Mouse (Mus musculus) gastrocnemius, adult 2 months (tissue): ENCODE measurements at regions not wholly inside any gene's neighbourhood (a gene's known extent, or its start where the extent isn't known, plus 50 kb on each side); places are given as distances from the start of the nearest gene placed in this dataset.

Experiments used
- DNase-seq: peaks from one replicate; pipeline ENCODE4 v3.0.0; 2022
- H3K27ac ChIP-seq: fragments of 200-600 bp; 2 replicates; pipeline ENCODE4 v1.8.1; 2022; ENCODE audit warnings: mild to moderate bottlenecking
- H3K4me3 ChIP-seq: fragments of 200-600 bp; 2 replicates; pipeline ENCODE4 v1.8.1; 2022; ENCODE audit warnings: mild to moderate bottlenecking, moderate library complexity
- CTCF ChIP-seq: fragments of 200-600 bp; IDR thresholded peaks from 2 replicates; pipeline ENCODE4 v1.8.1; 2022; ENCODE audit warnings: antibody characterized with exemption, mild to moderate bottlenecking, moderate library complexity
- intact Hi-C: fragments of 180-260 bp; cut with DNase I; formaldehyde crosslinking; loops from one replicate; pipeline ENCODE4 v1.15.1; 2025

DNA sequence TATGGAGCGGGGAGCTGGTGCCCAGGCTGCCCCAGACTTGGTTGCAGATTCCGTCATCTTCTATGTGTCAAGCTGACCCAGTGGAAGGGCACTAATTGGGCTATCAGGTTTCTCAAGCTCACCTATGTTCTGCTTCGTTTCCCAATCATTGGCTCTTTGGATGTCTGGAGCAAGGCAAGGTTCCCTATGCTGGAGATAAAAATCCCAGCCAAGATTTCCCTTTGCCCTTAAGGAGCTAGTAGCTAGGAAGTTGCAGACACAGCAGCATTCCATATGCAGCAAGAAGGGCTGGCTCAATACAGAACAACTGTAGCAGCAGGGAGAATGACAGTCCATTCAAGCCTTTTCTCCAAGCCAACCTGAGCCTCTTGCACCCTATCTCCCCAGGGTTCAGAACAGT, 159.2 kb upstream of the Zfp706 start:
- intact Hi-C loops = no loop called here
- TF ChIP-seq CTCF = no peak
- H3K27ac ChIP-seq = no peak overlapping the region
- DNase-seq = no peak
- no peak overlapping the region for H3K4me3 ChIP-seq

DNA sequence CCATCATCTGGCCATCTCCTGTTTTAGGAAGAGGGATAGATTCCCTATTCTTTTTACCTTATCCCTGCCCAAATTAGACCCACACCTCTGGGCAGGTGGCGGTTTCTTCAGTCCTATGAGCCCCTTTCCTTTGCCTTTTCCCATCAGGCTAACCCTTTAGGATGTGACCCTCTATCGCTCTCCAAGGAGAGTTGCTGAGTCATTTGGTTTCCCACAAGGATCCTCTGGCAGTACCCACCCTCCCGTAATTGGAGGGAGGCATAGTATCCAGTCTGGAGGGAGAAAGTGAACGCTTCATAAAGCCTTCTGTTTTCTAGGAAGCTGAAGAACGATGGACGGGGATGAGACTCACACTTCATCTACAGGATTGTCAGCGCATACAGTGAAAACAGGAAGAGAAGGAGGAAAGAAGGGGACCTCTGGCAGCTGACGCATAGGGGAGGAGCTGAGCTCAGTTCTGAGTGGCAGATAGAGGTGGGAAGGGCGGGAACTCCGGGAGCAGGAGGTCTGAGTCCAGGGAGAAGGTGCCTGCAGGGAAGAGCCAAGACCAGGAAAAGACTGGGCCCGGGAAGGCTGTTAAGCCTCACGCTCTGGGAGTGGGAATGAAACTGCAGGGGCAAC, 158.4 kb upstream of the Zfp706 start:
- H3K4me3 ChIP-seq = peak overlapping the region; percentile 39
- H3K27ac ChIP-seq = no peak overlapping the region
- DNase-seq = no peak
- intact Hi-C loops = no loop called here
- TF ChIP-seq CTCF = no peak

DNA sequence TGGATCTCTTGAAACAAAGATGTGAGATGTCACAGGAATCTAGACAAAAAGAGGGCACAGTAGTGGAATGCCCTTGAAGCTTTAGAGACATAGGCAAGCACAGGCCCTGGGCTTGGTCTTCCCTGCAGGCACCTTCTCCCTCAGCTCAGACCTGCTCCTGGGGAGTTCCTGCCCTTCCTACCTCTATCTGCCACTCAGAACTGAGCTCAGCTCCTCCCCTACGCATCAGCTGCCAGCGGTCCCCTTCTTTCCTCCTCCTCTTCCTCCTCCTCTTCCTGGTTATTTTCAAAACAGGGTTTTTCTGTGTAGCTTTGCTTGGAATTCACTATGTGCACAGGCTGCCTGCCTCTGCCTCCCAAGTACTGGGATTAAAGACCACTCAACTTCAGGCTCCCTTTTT, 157.6 kb upstream of the Zfp706 start:
- intact Hi-C loops = no loop called here
- DNase-seq = no peak
- TF ChIP-seq CTCF = no peak
- Histone ChIP-seq H3K4me3 (no peak overlapping the region), H3K27ac (no peak overlapping the region)

DNA sequence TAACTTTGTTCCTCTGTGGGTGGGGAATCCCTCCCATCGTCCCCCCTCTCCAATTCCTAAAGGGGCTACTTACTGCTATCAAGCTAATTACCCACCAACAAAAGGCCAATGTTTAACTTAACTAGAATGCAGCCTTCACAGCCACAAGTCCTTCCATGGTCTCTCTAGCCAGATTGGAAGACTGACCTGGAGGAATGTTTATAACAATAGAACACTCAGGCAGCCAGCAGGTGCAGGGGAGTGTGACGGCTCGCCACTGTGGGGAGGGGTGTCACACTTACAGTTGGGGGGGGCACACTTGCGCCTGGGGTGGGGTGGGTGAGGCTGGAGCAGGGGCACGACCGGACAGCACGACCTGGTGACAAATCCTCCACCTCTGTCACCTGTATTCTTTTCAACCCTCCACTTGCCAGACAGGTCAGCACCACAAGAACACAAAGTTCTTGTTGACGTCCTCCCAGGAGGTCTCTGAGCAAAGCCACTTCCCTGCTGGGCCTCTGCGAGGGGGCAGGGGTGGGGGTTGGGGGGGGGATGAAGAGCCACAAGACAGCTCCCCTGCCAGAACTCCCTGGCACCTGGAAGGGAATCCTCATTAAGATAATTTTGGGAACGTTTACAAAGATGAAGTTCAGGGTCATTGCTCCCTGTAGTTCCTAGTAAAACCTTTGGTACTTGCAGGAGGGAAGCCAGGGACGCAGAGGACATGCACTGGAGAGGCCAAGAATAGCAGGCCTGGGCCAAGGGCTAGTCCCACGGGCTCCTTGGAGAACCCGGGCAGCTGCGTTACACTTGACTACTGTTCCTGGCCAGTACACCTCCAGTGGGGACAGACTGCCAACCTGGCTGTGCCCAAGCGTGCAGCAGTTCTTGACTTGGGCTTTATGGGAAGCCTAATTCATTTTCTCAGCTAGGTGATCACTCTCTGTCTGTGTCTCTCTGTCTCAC, 156.9 kb upstream of the Zfp706 start:
- H3K27ac ChIP-seq = no peak overlapping the region
- TF ChIP-seq CTCF = no peak
- no peak overlapping the region for H3K4me3 ChIP-seq
- DNase-seq = peak; percentile 36
- intact Hi-C loops = no loop called here

DNA sequence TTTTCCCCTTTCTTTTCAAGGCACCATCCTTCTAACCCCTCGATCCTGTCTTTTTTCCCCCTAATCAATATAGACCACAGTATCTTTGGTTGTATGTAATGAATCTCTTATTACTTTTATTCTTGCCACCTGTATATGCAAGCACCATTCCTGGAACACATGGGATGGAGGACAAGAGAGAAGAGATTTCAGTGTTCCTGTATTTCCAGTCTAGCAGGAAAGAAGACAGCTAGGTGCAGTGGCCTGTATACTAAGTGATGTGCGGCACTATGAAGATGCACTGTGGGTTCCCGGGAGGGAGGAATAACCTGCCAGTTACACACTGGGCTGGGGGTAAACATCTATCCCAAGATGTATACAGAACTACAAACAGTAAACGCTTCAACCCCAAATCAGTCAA, 152.4 kb upstream of the Zfp706 start:
- no peak for DNase-seq
- TF ChIP-seq CTCF = no peak
- intact Hi-C loops = no loop called here
- Histone ChIP-seq H3K27ac (no peak overlapping the region), H3K4me3 (no peak overlapping the region)

DNA sequence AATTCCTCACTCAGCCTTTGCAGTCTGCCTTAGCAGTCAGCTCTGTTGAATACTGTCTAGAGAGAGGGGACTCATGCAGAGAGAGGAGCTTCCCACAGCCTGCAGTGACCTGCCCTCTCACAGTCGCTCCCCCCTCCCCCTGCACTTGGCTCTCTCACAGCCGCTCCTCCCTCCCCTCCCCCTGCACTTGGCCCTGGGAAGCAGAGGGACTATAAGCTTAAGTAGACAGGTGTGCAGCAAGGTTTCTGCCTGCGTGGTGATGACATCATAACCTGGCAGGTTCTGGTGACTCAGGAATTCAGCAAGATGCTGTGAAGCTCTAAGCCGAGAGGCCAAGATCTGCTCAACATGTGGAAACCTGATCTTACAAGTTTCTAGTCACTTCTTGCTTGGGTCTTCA, 151.8 kb upstream of the Zfp706 start:
- intact Hi-C loops = no loop called here
- peak; percentile 22 for DNase-seq
- H3K27ac ChIP-seq = no peak overlapping the region
- TF ChIP-seq CTCF = no peak
- H3K4me3 ChIP-seq = no peak overlapping the region

DNA sequence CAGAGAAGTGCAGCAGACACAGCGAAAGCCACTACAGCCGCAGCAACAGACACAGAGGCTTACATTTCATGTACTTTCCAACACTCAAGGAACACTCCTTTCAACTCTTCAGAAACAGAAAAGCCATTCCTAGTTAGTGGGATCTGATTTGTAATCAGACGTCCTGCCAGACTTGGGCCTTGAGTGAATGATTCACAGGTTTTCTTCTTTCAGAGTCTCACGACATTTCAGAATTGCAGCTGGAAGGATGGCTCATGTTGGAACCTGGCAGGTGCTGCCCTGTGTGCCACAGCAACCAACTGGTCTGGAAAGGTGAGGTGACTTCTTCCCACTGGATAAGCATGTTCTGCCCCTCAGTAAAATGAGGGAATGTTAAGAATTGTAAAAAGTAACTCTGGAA, 149.8 kb upstream of the Zfp706 start:
- DNase-seq = no peak
- intact Hi-C loops = no loop called here
- Histone ChIP-seq H3K27ac (no peak overlapping the region), H3K4me3 (no peak overlapping the region)
- TF ChIP-seq CTCF = no peak

DNA sequence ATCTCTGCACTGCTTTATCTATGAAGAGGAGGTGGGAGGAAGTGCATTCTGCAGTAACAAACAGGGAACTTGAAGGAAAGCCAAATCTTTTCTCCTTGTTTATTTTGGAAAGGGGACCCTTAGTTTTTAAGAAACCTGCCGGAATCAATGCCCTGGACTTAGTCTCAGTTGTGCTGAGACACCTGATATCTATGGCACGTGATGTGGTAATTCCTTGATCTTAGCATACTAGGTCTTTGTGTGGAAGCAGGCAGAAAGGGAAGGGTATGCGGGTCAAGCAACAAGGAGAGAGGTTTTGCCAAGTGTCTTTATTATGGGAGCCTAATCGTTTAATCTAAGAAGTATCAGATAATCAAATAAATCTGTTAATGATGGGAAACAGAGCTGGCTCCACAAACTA, 147.4 kb upstream of the Zfp706 start:
- H3K4me3 ChIP-seq = no peak overlapping the region
- no peak overlapping the region for H3K27ac ChIP-seq
- intact Hi-C loops = no loop called here
- no peak for TF ChIP-seq CTCF
- no peak for DNase-seq

DNA sequence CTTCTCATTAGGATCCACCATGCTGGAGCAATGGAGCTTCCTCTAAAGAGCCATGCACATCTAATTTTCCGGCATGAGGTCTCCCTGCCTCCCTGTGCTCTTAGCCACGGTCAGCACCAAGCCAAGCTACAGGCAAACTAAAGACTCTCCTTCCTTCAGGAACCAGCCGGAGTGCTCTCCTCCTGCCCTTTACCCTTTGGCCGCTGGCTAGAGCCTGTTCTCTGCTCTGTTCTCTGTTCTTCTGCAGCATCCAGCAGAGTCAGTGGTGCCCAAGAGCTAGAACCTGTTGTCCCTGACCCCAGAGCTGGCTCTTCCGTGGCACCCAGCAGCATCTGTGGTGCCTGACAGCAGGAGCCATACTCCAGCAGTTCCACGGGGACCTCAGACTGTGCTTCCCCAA, 145.6 kb upstream of the Zfp706 start:
- no peak for TF ChIP-seq CTCF
- DNase-seq = no peak
- intact Hi-C loops = no loop called here
- no peak overlapping the region for H3K4me3 ChIP-seq
- no peak overlapping the region for H3K27ac ChIP-seq

DNA sequence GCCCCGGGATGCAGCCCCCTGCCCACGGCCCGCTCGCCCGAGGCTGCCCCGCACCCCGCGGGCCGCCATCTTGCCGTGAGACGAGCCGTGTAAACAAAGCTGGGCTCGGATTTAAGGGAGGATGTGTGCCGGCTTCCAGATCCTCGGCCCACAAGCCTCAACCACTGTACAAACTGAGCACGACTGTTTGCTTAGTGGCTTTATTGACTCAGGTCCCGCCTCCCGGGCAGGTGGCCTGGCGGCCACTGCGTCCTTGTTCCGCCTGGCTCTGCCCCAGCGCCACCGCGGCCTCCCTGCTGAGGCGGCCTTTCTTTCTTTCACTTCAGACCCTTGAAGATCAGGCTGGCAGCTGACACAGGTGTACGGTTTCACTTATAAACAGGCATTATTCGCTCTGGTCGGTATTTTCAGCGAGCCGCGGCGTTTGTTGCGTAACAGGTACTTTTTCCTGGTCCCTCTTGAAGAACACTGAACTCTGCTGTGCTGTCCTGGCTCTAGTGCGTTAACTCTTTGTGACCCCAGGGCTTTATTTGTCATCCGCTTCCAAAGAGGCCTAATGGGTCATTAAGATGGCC, 128.1 kb upstream of the Zfp706 start:
- intact Hi-C loops = no loop called here

DNA sequence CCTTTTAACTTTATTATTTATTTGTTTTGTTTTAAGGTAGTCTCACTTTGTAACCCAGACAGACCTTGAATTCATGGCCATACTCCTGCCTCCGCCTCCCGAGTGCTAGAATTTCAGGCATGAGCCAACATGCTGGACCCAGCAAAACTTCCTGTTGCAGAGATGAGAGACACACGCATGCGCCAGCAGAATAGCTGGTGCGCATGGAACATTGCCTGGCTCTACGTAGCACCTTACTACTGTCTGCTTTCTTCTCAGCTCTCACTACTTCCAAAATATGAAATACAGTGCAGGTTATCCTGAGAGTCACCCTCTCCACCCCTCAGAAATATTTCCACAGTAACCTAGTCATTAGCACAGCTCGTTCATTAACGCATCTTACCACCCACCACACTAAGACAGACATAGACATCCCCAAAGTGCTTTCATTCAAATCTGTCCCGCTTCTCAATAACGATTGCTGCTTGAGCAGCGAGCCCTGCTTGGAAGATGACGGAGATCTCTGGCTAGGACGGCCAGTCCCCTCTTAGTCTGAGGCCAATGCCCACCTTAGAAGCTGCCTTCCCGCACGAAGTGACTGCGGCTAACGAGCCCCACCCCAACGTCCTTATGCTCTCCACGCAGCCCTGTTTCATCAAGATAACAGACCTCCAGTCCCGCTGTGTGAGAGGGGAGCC, 127.5 kb upstream of the Zfp706 start:
- TF ChIP-seq CTCF = no peak
- peak; percentile 43 for DNase-seq
- peak overlapping the region; percentile 91 for H3K27ac ChIP-seq
- intact Hi-C loops = no loop called here
- peak overlapping the region; percentile 92 for H3K4me3 ChIP-seq

More for the DNA sequence above, 128.1 kb upstream of the Zfp706 start:
- no peak for TF ChIP-seq CTCF
- Histone ChIP-seq H3K4me3 (peak overlapping the region; percentile 92), H3K27ac (peak overlapping the region; percentile 91)
- DNase-seq = peak; percentile 66

DNA sequence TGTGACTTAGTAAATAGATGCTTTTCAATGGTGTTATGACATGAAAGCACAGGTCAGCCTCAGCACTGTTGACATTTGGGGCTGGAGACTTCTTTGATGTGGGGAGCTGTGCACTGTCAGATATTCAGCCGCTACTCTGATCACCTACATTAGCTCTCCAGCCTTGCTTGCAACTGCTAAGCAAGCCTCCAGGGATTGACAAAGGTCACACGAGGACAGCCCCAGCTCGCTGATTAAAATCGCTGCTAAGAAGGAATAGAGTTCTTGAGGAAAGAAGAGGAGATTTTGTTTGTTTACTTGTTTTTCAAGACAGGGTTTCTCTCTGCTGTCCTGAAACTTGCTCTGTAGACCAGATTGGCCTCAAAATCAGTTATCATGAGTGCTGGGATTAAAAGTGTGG, 126.8 kb upstream of the Zfp706 start:
- no peak for TF ChIP-seq CTCF
- Histone ChIP-seq H3K27ac (peak overlapping the region; percentile 91), H3K4me3 (no peak overlapping the region; the same call in 1 of the 2 replicates)
- peak; percentile 34 for DNase-seq
- intact Hi-C loops = no loop called here

DNA sequence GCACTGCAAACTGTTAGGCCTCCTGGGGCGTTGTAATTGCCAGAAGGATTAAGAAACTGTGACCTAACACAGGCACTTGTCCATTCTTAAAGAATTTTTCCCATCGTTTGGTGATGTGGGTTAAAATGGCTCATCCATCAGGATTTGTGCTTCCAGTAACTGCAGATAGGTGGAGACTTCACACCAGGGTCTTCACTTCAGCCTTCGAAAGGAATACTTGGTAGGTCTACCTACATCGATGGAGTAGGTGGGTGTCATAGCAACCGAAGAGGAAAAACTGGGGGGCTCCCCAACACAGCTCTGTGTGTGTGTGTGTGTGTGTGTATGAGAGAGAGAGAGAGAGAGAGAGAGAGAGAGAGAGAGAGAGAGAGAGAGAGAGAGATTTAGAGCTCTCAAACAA, 126.3 kb upstream of the Zfp706 start:
- Histone ChIP-seq H3K27ac (no peak overlapping the region), H3K4me3 (no peak overlapping the region)
- TF ChIP-seq CTCF = peak; percentile 52
- intact Hi-C loops = no loop called here
- no peak for DNase-seq
